Mouse (Mus musculus): ENCODE results near the gene Ints4.

DNA sequence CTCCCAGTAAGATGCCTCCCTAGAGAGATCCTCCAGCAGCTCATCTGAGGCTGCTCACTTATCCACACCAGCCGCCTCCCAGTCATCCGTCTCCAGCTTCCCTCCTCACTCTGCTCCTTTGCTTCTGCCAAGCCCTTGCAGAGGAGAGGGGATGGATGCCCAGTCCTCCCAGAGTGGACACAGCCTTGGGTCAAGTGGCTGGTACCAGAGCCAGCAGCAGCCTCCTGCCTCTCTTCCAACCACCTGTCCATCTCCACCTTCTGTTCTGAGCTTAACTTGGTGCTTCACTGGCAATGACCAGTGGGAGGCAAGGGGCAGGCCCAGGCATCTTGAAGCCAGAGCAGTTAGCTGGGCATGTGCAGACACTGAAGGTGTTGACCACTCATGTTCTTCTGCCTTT is 65.7 kb downstream of the Ints4 start:
- TF ChIP-seq CHD2 (IDR thresholded peaks at IDR 0.05; ENCODE audit: low read depth, low read length), result no peak
- TF ChIP-seq ZNF384 (IDR thresholded peaks at IDR 0.05; ENCODE audit: low read depth, low read length), result no peak
- TF ChIP-seq HCFC1 (IDR thresholded peaks at IDR 0.05; ENCODE audit: borderline replicate concordance, insufficient read depth, low read length), result no peak
- no peak for TF ChIP-seq MAFK (IDR thresholded peaks at IDR 0.05; ENCODE audit: insufficient read depth, low read depth, low read length)
- no peak for TF ChIP-seq ZC3H11A (IDR thresholded peaks at IDR 0.05; ENCODE audit: borderline replicate concordance, low read depth, low read length)
